Mouse (Mus musculus) kidney, postnatal 36 days (tissue): ENCODE measurements at regions not wholly inside any gene's neighbourhood (a gene's known extent, or its start where the extent isn't known, plus 50 kb on each side); places are given as distances from the start of the nearest gene placed in this dataset.

Source experiments
- DNase-seq, 2 experiments: peaks; one replicate each; pipeline ENCODE4 v3.0.0; 2021 to 2022; ENCODE audit warnings: mixed read lengths in 2 of 2

GRCm38 (mm10) chrX:140164859-140165258 lies 102.2 kb downstream of the Pih1h3b start:
- no peak for DNase-seq

- peak; percentile 10 to 29 for DNase-seq
These were observed 103.3 kb downstream of the Pih1h3b start for GRCm38 (mm10) chrX:140165966-140166365.

DNA sequence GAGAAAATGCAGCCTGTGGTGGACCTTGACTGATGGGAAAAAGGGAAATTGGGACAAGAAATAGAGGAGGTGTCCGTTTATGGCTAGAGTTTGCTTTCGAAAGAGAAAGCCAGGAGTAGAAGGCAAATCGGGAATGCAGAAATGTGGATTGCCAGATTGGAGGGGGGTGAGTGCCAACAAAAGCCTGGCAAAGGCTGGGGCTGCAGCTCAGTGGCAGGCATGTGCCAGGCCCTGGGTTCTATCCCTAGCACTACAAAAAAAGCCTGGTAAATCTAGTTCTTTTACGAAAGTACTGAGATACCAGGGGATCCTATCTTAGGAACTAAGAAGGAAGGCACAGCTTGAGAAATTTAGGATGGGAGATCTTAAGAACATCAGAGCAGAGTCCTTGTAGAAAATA lies 117.2 kb downstream of the Pih1h3b start:
- DNase-seq = no peak

DNA sequence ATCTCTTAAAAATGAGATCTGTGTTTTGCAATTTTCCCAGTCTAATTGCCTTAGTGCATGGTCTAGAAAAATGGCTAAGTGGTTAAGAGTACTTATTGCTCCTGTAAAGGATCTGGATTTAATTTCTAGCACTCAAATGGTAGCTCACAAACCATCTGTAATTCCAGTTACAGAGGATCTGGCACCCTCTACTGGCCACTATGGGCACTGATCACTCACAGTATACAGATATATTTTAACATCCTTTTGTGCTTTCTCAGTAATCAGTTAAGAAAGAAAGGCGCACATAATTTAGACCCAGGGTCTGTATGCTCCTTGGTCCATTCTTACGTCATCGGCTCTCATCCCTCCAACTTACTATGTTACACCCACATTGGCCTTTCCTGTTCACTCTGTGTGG lies 120.3 kb downstream of the Pih1h3b start:
- DNase-seq = peak; percentile 12 to 47

- no peak for DNase-seq
These were observed 138.4 kb upstream of the Frmpd3 start for GRCm38 (mm10) chrX:140203676-140204075.

GRCm38 (mm10) chrX:140208791-140209190 lies 133.3 kb upstream of the Frmpd3 start:
- no peak for DNase-seq

- no peak for DNase-seq
These were observed 129.3 kb upstream of the Frmpd3 start for GRCm38 (mm10) chrX:140212644-140213361.

DNA sequence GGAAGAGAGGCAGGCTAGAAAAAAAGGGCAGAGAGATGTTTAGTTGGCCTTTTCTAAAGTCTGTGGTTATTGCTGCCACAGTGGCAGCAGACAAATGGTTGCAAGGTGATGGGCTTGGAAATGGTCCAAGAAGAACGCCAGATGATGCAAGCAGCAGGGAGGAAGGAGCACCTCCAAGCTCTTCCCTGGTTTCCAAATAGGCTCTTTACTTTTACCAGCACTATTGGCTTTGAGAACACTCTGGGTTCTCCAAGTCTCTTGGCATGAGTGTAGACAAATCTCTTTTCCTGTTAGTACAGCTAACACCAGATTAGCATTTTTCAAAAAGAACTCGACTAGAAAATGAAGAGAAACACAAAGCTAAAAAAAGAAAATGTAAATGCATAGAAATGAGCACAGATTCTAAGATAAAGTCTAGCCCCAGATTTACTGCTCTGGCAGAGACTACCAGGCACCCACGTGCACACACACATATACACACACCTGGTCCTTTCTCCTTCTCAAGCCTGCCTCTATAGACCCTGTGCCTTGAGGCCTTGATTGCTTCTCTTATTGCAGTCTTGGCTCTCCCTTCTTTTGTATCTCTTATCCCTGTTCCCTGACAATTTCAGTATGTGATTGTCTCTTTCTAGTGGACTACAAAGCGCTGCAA lies 127.7 kb upstream of the Frmpd3 start:
- DNase-seq = no peak

GRCm38 (mm10) chrX:140255790-140256189 lies 86.3 kb upstream of the Frmpd3 start:
- DNase-seq = peak in 1 of 2 experiments; percentile 7

- DNase-seq = no peak
These were observed 72.2 kb upstream of the Frmpd3 start for GRCm38 (mm10) chrX:140269742-140270457.

- peak in 1 of 2 experiments; percentile 33 for DNase-seq
These were observed 64.6 kb upstream of the Frmpd3 start for GRCm38 (mm10) chrX:140277327-140277947.

- DNase-seq = peak in 1 of 2 experiments; percentile 6
These were observed 63.9 kb upstream of the Frmpd3 start for GRCm38 (mm10) chrX:140277978-140278729.

- DNase-seq = peak in 1 of 2 experiments; percentile 17
These were observed 62.8 kb upstream of the Frmpd3 start for GRCm38 (mm10) chrX:140279266-140279665.

DNA sequence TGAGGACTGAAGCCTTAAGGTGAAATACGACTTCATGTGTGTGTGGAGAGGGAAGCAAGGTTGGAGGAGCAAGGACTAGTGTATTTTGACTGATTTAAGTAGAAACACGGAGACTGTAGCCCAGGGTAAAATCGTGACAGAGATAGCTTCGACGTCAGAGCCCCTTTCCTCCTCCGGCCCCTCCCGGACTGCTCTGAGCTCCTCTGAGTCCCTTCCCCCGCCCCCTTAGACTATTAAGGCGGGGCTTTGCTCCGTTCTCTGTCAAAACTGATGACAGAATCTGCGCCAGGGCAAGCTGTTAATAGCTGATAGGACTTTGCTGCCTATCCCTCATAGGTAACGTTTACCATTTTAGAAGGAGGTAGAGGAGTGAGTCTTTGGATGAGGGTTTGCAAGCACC lies 62.0 kb upstream of the Frmpd3 start:
- DNase-seq = peak in 1 of 2 experiments; percentile 4
